Mouse (Mus musculus): ENCODE measurements around the gene Nostrin. TPM values are rescaled to one million over a fixed set of nuclear protein-coding genes. Genes with fewer than 3 reads are reported as not detected.

The Nostrin gene
- polyA plus RNA-seq, 1 experiment from 2014 or later, result 5.9 TPM

DNA sequence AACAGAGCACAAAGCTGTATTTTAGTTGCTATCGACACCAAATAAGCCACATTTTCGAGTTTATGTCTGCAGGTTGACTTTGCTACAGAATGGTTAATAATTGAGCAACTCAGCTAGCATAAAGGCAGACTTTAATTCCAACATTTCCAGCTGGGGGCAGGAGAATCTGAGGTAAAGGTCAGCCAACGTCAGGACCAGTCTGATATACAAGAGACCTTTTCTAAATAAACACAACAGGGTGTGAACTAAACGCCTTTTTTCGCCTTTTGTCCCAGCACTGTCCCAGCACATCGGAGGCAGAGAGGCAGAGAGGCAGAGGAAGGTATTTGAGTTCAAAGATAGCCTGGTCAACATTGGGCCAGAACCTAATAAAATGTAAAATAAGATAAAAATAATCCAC lies 69.6 kb downstream of the Nostrin start:
- WGBS, result 15% methylated on average over 6 of the region's 6 CpGs
- no peaks in the 10 kb centered on the region for H3K9me3 ChIP-seq (ENCODE audit: control insufficient read depth, low read length)
- peak overlapping the region; percentile 78 for H3K4me3 ChIP-seq (ENCODE audit: low read length)
- peak overlapping the region; percentile 86 for H3K9ac ChIP-seq (ENCODE audit: low read depth, low read length)
- peaks cover 12% of the 10 kb centered on the region for H3K4me1 ChIP-seq (ENCODE audit: control insufficient read depth, insufficient read depth, low read length)
- no peaks in the 10 kb centered on the region for H3K27me3 ChIP-seq (ENCODE audit: control insufficient read depth, insufficient read depth, low read length)
- ATAC-seq (ENCODE audit: low FRiP score, low TSS enrichment), result no peak
- peak overlapping the region; percentile 85; the same call in 1 of the 2 replicates for H3K27ac ChIP-seq (ENCODE audit: low read depth, low read length)
- H3K4me2 ChIP-seq (replicated peaks; ENCODE audit: low read depth, low read length), result peak overlapping the region; percentile 61
- H3K36me3 ChIP-seq (ENCODE audit: control insufficient read depth, insufficient read depth, low read length), result peaks cover 25% of the 10 kb centered on the region

GRCm38 (mm10) chr2:69205791-69206351 lies 70.3 kb downstream of the Nostrin start, which contains the start of gene Spc25:
Gene Spc25, minus strand, starts transcription at chr2:69206194.
- WGBS, result under 1% methylated on average over 46 of the region's 46 CpGs
- Histone ChIP-seq H3K27me3 (ENCODE audit: control insufficient read depth, insufficient read depth, low read length) (no peaks in the 10 kb centered on the region), H3K4me3 (ENCODE audit: low read length) (peak within 1 kb of the TSS; percentile 78), H3K36me3 (ENCODE audit: control insufficient read depth, insufficient read depth, low read length) (peaks cover 23% of the 10 kb centered on the region), H3K27ac (ENCODE audit: low read depth, low read length) (peak within 1 kb of the TSS; percentile 85), H3K4me2 (replicated peaks; ENCODE audit: low read depth, low read length) (peak within 1 kb of the TSS; percentile 61), H3K4me1 (ENCODE audit: control insufficient read depth, insufficient read depth, low read length) (peaks cover 16% of the 10 kb centered on the region), H3K9me3 (ENCODE audit: control insufficient read depth, low read length) (no peaks in the 10 kb centered on the region), H3K9ac (ENCODE audit: low read depth, low read length) (peak within 1 kb of the TSS; percentile 86)
- peak; percentile 98 for ATAC-seq (ENCODE audit: low FRiP score, low TSS enrichment)

GRCm38 (mm10) chr2:69206523-69206922 lies 70.9 kb downstream of the Nostrin start:
- 0 out of 2 replicates have a peak, but pooled peaks have one; percentile 17 for ATAC-seq (ENCODE audit: low FRiP score, low TSS enrichment)
- Histone ChIP-seq H3K9me3 (ENCODE audit: control insufficient read depth, low read length) (no peaks in the 10 kb centered on the region), H3K36me3 (ENCODE audit: control insufficient read depth, insufficient read depth, low read length) (peaks cover 16% of the 10 kb centered on the region), H3K27me3 (ENCODE audit: control insufficient read depth, insufficient read depth, low read length) (no peaks in the 10 kb centered on the region), H3K4me1 (ENCODE audit: control insufficient read depth, insufficient read depth, low read length) (peaks cover 18% of the 10 kb centered on the region), H3K4me2 (replicated peaks; ENCODE audit: low read depth, low read length) (peak overlapping the region; percentile 25), H3K27ac (ENCODE audit: low read depth, low read length) (no peak overlapping the region), H3K9ac (ENCODE audit: low read depth, low read length) (no peak overlapping the region), H3K4me3 (ENCODE audit: low read length) (peak overlapping the region; percentile 78; the same call in 1 of the 2 replicates)
- 24% methylated on average over 7 of the region's 7 CpGs for WGBS

- Histone ChIP-seq H3K9me3 (ENCODE audit: control insufficient read depth, low read length) (no peaks in the 10 kb centered on the region), H3K9ac (ENCODE audit: low read depth, low read length) (no peak overlapping the region), H3K27ac (ENCODE audit: low read depth, low read length) (no peak overlapping the region), H3K36me3 (ENCODE audit: control insufficient read depth, insufficient read depth, low read length) (no peaks in the 10 kb centered on the region), H3K27me3 (ENCODE audit: control insufficient read depth, insufficient read depth, low read length) (no peaks in the 10 kb centered on the region), H3K4me3 (ENCODE audit: low read length) (no peak overlapping the region), H3K4me1 (ENCODE audit: control insufficient read depth, insufficient read depth, low read length) (peaks cover 15% of the 10 kb centered on the region), H3K4me2 (replicated peaks; ENCODE audit: low read depth, low read length) (no peak overlapping the region)
- no peak for ATAC-seq (ENCODE audit: low FRiP score, low TSS enrichment)
- WGBS, result 84% methylated on average over 3 of the region's 3 CpGs
These were observed 74.1 kb downstream of the Nostrin start for GRCm38 (mm10) chr2:69209684-69210083.

DNA sequence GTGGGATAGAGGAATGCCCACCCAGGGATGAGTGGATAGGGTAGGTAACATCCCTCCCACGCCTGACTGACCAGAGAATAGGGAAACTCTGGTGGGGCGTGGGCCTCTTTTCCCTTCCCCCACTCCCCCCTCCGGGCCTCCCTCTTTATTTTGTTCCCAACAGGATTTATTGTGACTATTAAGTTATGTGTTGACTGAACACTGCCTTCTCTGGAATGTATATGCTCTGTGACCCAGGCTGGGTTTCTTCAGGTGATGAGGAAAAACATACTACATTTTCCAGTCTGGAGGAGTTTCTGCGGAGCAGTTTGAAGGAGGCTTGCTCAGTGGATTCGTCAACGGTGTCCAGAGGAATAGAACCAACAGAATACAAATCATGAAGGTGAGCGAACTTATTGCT lies 75.2 kb downstream of the Nostrin start, which contains the start of gene G6pc2:
Gene G6pc2 (plus strand): TSS at position 301 of the 400 bp plus-strand sequence.
- H3K9ac ChIP-seq (ENCODE audit: low read depth, low read length), result no peak within 1 kb of the TSS
- no peak within 1 kb of the TSS for H3K4me3 ChIP-seq (ENCODE audit: low read length)
- no peaks in the 10 kb centered on the region for H3K36me3 ChIP-seq (ENCODE audit: control insufficient read depth, insufficient read depth, low read length)
- 33% methylated on average over 7 of the region's 7 CpGs for WGBS
- no peak within 1 kb of the TSS for H3K27ac ChIP-seq (ENCODE audit: low read depth, low read length)
- H3K4me2 ChIP-seq (replicated peaks; ENCODE audit: low read depth, low read length), result no peak within 1 kb of the TSS
- ATAC-seq (ENCODE audit: low FRiP score, low TSS enrichment), result no peak
- no peaks in the 10 kb centered on the region for H3K27me3 ChIP-seq (ENCODE audit: control insufficient read depth, insufficient read depth, low read length)
- H3K4me1 ChIP-seq (ENCODE audit: control insufficient read depth, insufficient read depth, low read length), result peaks cover 15% of the 10 kb centered on the region
- no peaks in the 10 kb centered on the region for H3K9me3 ChIP-seq (ENCODE audit: control insufficient read depth, low read length)

DNA sequence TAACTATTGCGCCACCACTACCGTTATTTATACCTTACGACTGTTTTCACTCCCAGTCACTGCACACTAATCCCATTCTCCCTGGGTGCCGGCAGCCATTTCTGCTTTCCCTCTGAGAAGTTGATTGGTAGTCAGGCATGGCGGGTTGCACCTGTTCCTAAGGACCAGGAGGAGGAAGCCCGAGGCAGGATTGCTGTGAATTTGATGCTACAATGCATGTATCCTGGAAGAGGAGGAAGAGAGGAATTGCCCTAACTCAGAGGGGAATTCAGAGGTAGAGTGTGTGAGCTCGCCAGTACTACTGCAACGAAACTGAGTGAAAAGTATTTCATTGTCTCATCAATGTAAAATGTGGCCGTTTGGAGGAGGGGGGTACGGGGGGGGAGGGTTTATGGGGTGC lies 77.1 kb downstream of the Nostrin start:
- no peak overlapping the region for H3K27ac ChIP-seq (ENCODE audit: low read depth, low read length)
- WGBS, result 73% methylated on average over 10 of the region's 10 CpGs
- H3K4me2 ChIP-seq (replicated peaks; ENCODE audit: low read depth, low read length), result no peak overlapping the region
- peaks cover 15% of the 10 kb centered on the region for H3K4me1 ChIP-seq (ENCODE audit: control insufficient read depth, insufficient read depth, low read length)
- no peaks in the 10 kb centered on the region for H3K27me3 ChIP-seq (ENCODE audit: control insufficient read depth, insufficient read depth, low read length)
- no peaks in the 10 kb centered on the region for H3K36me3 ChIP-seq (ENCODE audit: control insufficient read depth, insufficient read depth, low read length)
- no peak overlapping the region for H3K9ac ChIP-seq (ENCODE audit: low read depth, low read length)
- no peak for ATAC-seq (ENCODE audit: low FRiP score, low TSS enrichment)
- H3K4me3 ChIP-seq (ENCODE audit: low read length), result no peak overlapping the region
- H3K9me3 ChIP-seq (ENCODE audit: control insufficient read depth, low read length), result no peaks in the 10 kb centered on the region

DNA sequence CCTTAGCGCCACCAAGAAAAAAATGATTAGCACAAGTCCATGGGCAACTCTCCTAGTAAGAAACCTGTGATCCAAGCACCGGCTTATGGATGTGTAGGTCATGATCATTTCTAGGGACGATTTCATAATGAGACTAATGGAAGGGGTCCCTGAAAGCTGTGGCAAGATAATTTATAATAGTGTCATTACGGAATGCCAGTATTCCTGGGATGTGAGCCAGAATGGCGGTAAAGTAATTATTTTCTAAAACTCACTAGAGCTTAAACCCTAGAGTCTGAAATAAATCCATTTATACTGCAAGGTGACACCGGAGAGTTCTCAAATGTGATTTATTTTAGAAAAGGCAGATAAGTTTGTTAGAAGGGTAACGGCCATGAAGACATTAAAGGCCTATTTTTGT lies 79.6 kb downstream of the Nostrin start:
- 27% methylated on average over 7 of the region's 7 CpGs for WGBS
- H3K27me3 ChIP-seq (ENCODE audit: control insufficient read depth, insufficient read depth, low read length), result no peaks in the 10 kb centered on the region
- peak; percentile 61 for ATAC-seq (ENCODE audit: low FRiP score, low TSS enrichment)
- H3K27ac ChIP-seq (ENCODE audit: low read depth, low read length), result peak overlapping the region; percentile 24; the same call in 1 of the 2 replicates
- H3K9me3 ChIP-seq (ENCODE audit: control insufficient read depth, low read length), result no peaks in the 10 kb centered on the region
- H3K4me1 ChIP-seq (ENCODE audit: control insufficient read depth, insufficient read depth, low read length), result peaks cover 15% of the 10 kb centered on the region
- H3K4me3 ChIP-seq (ENCODE audit: low read length), result no peak overlapping the region
- H3K9ac ChIP-seq (ENCODE audit: low read depth, low read length), result no peak overlapping the region
- H3K36me3 ChIP-seq (ENCODE audit: control insufficient read depth, insufficient read depth, low read length), result no peaks in the 10 kb centered on the region
- no peak overlapping the region for H3K4me2 ChIP-seq (replicated peaks; ENCODE audit: low read depth, low read length)

DNA sequence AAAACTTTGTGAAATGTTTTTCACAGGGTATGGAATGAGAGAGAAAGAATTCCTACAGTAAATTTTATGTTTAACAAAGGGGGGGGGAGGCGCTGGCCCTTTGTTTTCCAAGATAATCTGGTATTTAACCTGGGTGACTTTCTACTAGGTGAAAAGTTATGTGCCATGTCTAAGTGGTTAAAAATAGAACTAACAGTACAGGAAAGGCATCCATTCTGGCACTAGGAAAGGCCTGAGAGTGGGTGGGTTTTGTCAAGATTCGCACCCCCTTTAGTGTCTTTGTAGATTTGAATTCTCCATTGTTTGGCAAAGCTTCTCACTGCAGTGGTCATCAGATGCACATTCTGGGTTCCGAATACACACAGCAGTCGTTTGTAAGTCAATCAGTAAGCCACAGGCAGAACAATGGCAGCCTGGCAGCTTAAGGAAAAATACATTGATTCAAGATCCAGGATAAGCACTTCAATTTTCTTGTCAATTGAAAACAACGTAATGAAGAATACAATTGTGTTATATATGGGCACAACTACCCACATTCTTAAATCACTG lies 86.3 kb downstream of the Nostrin start:
- H3K4me2 ChIP-seq (replicated peaks; ENCODE audit: low read depth, low read length), result no peak overlapping the region
- H3K4me3 ChIP-seq (ENCODE audit: low read length), result no peak overlapping the region
- ATAC-seq (ENCODE audit: low FRiP score, low TSS enrichment), result no peak
- no peak overlapping the region for H3K27ac ChIP-seq (ENCODE audit: low read depth, low read length)
- no peak overlapping the region for H3K9ac ChIP-seq (ENCODE audit: low read depth, low read length)
- no peaks in the 10 kb centered on the region for H3K27me3 ChIP-seq (ENCODE audit: control insufficient read depth, insufficient read depth, low read length)
- H3K9me3 ChIP-seq (ENCODE audit: control insufficient read depth, low read length), result no peaks in the 10 kb centered on the region
- no peaks in the 10 kb centered on the region for H3K36me3 ChIP-seq (ENCODE audit: control insufficient read depth, insufficient read depth, low read length)
- WGBS, result 76% methylated on average over 5 of the region's 5 CpGs
- H3K4me1 ChIP-seq (ENCODE audit: control insufficient read depth, insufficient read depth, low read length), result no peaks in the 10 kb centered on the region

- no peaks in the 10 kb centered on the region for H3K27me3 ChIP-seq (ENCODE audit: control insufficient read depth, insufficient read depth, low read length)
- no peak overlapping the region for H3K4me2 ChIP-seq (replicated peaks; ENCODE audit: low read depth, low read length)
- ATAC-seq (ENCODE audit: low FRiP score, low TSS enrichment), result no peak
- no peak overlapping the region for H3K4me3 ChIP-seq (ENCODE audit: low read length)
- H3K9ac ChIP-seq (ENCODE audit: low read depth, low read length), result no peak overlapping the region
- WGBS, result 91% methylated on average over 10 of the region's 10 CpGs
- no peaks in the 10 kb centered on the region for H3K36me3 ChIP-seq (ENCODE audit: control insufficient read depth, insufficient read depth, low read length)
- H3K4me1 ChIP-seq (ENCODE audit: control insufficient read depth, insufficient read depth, low read length), result no peaks in the 10 kb centered on the region
- no peak overlapping the region for H3K27ac ChIP-seq (ENCODE audit: low read depth, low read length)
- H3K9me3 ChIP-seq (ENCODE audit: control insufficient read depth, low read length), result no peaks in the 10 kb centered on the region
These were observed 87.2 kb downstream of the Nostrin start for GRCm38 (mm10) chr2:69222815-69223214.

All from kidney, embryonic 14.5 days (tissue).